Mouse (Mus musculus): ENCODE measurements around the gene Ggact.

Gene Ggact

GRCm38 (mm10) chr14:122867531-122868285 lies 45.8 kb downstream of the Ggact start:
- no peak for DNase-seq (ENCODE audit: low spot score)

DNA sequence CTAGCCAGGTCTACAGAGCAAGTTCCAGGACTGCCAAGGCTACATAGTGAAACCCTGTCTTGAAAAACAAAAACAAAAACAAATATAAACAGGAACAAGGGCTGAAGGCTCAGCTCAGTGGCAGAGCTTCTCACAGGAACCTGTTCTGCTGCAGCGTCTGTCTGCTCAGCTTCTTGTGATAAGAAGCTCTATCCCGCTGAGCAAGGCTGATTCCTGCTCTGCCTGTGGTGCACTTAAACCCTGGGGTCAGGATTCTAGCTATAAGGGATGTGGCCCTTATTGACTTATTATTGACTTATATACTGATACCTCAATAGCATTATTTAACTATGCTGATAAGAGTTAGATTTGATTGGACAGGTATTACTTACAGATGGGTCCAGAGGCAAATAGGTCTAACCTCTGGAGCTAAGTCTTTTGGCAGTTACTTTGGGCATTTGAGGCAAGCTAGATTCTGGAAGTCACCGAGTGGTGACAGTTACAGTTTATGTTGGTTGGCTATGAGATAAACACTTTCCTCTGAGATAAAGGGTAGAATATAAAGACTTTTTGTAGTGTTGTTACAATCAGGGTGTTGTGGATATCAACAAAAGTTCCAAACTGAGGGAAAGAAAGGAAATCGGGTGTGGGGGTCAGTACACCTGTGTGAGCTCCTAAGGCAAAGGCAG lies 48.0 kb downstream of the Ggact start:
- no peak for DNase-seq (ENCODE audit: low spot score)

- DNase-seq (ENCODE audit: low spot score) = no peak
Measured at GRCm38 (mm10) chr14:122862623-122863022, 50.9 kb downstream of the Ggact start.

GRCm38 (mm10) chr14:122859792-122860191 lies 53.8 kb downstream of the Ggact start:
- no peak for DNase-seq (ENCODE audit: low spot score)

- DNase-seq (ENCODE audit: low spot score) = no peak
Measured at GRCm38 (mm10) chr14:122852506-122853057, 61.0 kb downstream of the Ggact start.

GRCm38 (mm10) chr14:122837018-122837417 lies 76.5 kb downstream of the Ggact start:
- DNase-seq (ENCODE audit: low spot score) = no peak

GRCm38 (mm10) chr14:122836221-122836620 lies 77.3 kb downstream of the Ggact start:
- no peak for DNase-seq (ENCODE audit: low spot score)

- no peak for DNase-seq (ENCODE audit: low spot score)
Measured at GRCm38 (mm10) chr14:122835487-122836190, 77.9 kb downstream of the Ggact start.

- DNase-seq (ENCODE audit: low spot score) = no peak
Measured at GRCm38 (mm10) chr14:122834753-122835152, 78.8 kb downstream of the Ggact start.

DNA sequence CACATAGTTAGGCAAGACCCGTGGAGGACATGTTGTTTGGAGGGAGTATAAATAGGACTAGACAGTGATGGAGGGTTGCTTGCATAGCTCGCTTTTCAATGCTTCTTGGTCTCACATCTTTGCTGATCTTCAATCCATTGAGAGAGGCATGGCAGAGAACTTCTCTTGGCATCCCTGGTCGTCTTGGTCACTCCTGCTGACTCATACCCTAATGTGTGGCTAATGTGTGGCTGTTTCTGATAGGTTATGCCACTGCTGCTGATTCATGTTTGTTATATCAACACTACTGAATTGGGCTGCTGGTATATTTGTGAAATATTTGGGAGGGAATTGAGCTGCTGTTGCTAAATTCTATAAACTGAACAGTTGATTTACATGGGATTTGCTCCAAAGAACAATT lies 79.9 kb downstream of the Ggact start:
- no peak for DNase-seq (ENCODE audit: low spot score)

GRCm38 (mm10) chr14:122830433-122830832 lies 83.1 kb downstream of the Ggact start:
- DNase-seq (ENCODE audit: low spot score) = no peak

- DNase-seq (ENCODE audit: low spot score) = no peak
Measured at GRCm38 (mm10) chr14:122825464-122825863, 88.1 kb downstream of the Ggact start.

DNA sequence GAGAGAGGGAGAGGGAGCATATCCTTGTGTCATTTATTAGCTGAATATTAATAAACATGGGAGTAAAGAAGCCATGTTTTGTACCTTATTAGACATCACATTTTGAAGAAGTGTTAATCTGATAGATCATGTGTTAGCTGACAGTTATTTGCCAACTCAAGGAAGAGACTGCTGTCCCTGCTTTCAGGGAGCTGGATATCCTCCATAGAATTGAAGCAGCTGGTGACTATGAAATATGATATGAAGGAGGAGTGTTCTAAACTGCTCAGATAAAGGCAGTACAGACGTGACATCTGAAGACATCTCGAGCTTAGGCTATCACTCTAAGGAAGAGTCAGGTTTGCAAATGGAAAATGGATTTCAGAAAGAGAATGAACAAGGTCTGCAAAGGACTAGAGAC lies 89.8 kb downstream of the Ggact start:
- no peak for DNase-seq (ENCODE audit: low spot score)

DNA sequence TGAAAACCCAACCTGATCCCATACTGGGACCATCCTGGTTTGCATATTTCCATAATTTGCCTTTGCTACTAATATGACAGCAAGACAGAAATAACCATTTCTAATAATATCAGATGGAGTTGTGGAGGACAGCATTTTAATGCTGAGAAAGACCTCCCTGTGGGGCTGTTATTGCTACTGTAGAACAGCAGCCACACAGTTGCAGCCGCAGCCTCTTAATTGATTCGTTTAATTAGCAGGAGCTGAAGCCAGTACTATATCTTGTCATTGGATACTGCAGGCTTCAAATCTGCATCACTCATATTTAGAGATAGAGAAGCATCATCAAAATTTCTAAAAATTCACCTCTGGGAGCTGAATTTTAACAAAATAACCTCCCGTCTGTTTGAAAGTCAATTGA lies 92.6 kb downstream of the Ggact start:
- DNase-seq (ENCODE audit: low spot score) = no peak

DNA sequence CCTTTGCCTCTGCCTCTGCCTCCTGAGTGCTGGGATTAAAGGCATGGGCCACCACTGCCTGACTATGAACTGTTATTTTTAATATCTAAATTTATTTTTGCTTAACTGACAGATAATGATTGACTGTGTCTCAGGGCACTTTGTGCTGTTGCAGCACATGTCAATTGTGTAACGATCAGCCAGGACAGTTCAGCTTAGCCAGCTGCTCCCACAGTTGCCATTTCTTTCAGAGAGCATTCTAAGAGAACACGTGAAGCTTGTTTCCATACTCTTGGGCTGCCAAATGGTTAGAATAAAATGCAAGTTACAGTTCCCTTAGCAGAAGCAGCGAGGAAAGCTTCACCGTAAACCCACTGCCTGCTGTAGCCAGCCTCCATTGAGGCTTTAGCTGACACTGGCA lies 113.3 kb downstream of the Ggact start:
- no peak for DNase-seq (ENCODE audit: low spot score)

DNA sequence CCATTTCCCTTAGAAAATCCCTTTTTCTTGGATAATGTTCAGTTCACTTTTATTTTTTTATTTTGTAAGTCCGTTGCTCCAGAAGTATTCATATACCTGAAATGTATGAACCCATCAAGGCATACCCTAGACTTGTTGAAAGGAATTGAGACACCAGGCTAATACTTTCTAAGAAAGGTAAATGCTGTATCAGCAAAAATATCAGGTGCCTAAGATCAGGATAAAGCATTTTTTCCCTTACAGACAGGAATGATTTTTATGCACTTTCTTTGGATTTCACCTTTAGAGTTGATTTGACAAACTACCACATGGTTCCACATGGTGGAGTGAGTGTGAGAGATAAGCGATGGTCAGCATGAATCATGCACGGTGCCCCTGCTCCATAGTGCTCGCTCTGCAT lies 120.2 kb downstream of the Ggact start:
- no peak for DNase-seq (ENCODE audit: low spot score)

- no peak for DNase-seq (ENCODE audit: low spot score)
Measured at GRCm38 (mm10) chr14:122790111-122790510, 123.4 kb downstream of the Ggact start.

- DNase-seq (ENCODE audit: low spot score) = no peak
Measured at GRCm38 (mm10) chr14:122788199-122788598, 125.4 kb downstream of the Ggact start.

GRCm38 (mm10) chr14:122784701-122785100 lies 128.9 kb downstream of the Ggact start:
- DNase-seq (ENCODE audit: low spot score) = no peak

GRCm38 (mm10) chr14:122766448-122766847 lies 147.1 kb downstream of the Ggact start:
- DNase-seq (ENCODE audit: low spot score) = no peak

Data from urinary bladder, postnatal 25 days (tissue).